12 mouse cellular contexts compared by ENCODE assay signal in genomic region chr10:62049782-62050192, GRCm38 (mm10).
DNase-seq lines count a peak whose midpoint lies in the region; ATAC-seq lines count a peak whose summit lies in the region.
"Had no signal": no experiment of that assay in that cellular context is flagged by ENCODE, and none has a peak within 500 bp of the region (broad histone marks: within the 10 kb centered on the region; RNA-seq: fewer than 3 reads in every experiment).

No protein-coding gene starts in this region.

- H3K9ac ChIP-seq in kidney, embryonic 15.5 days, result no peak overlapping the region
- H3K9ac ChIP-seq: neural tube, embryonic 13.5 days had no signal

- no peaks in the 10 kb centered on the region for H3K36me3 ChIP-seq in kidney, embryonic 15.5 days
- H3K36me3 ChIP-seq: neural tube, embryonic 13.5 days had no signal

- peak; percentile 19 for DNase-seq in embryo, embryonic 10.5 days (ENCODE audit: low spot score)
- DNase-seq in embryo, embryonic 9.5 days (ENCODE audit: extremely low spot score), result no peak
- DNase-seq in heart, adult 9 months (ENCODE audit: low spot score in 2 of 2), result peak; percentile 39 to 67
- peak; percentile 76 for DNase-seq in lung, postnatal 14 days
- no peak for DNase-seq in cerebellum, adult 8-10 months
- DNase-seq in right cerebral cortex, postnatal 14 days, result no peak
- DNase-seq: B cell, adult 2 months had no signal

- WGBS in kidney, embryonic 15.5 days, result 2% methylated on average over 3 of the region's 3 CpGs

- H3K4me2 ChIP-seq in kidney, embryonic 15.5 days, result no peak overlapping the region
- H3K4me2 ChIP-seq: neural tube, embryonic 13.5 days had no signal

- H3K4me1 ChIP-seq in kidney, embryonic 15.5 days, result 0 out of 2 replicates have a peak, but pooled peaks cover 6% of the 10 kb centered on the region
- H3K4me1 ChIP-seq: neural tube, embryonic 13.5 days had no signal

- H3K4me3 ChIP-seq in kidney, embryonic 15.5 days (replicated peaks), result no peak overlapping the region
- H3K4me3 ChIP-seq: neural tube, embryonic 13.5 days had no signal

- ATAC-seq in kidney, embryonic 15.5 days (replicated peaks; ENCODE audit: low FRiP score), result peak; percentile 49; the same call in 1 of the 2 replicates
- no peak for ATAC-seq in erythroblast, adult 5-6 weeks (replicated peaks; ENCODE audit: low FRiP score, poor library complexity, severe bottlenecking)
- ATAC-seq: forebrain, embryonic 14.5 days had no signal

- no peak overlapping the region for H3K27ac ChIP-seq in kidney, embryonic 15.5 days
- H3K27ac ChIP-seq: macrophage; neural tube, embryonic 13.5 days had no signal

- no peaks in the 10 kb centered on the region for H3K27me3 ChIP-seq in kidney, embryonic 15.5 days
- H3K27me3 ChIP-seq: neural tube, embryonic 13.5 days had no signal

- no peaks in the 10 kb centered on the region for H3K9me3 ChIP-seq in kidney, embryonic 15.5 days (replicated peaks)
- H3K9me3 ChIP-seq: neural tube, embryonic 13.5 days had no signal

Comparison
In these comparisons a context has a peak if more than half of its experiments do, and no peak if none do; other contexts are left out.
1. DNase-seq: peak in embryo, embryonic 10.5 days (single experiment), heart, adult 9 months (2 of 2) and lung, postnatal 14 days (single experiment); none in embryo, embryonic 9.5 days (single experiment), cerebellum, adult 8-10 months (single experiment) and right cerebral cortex, postnatal 14 days (single experiment).